Comparison of ENCODE assay signal across 30 mouse cellular contexts in genomic region chr3:157732136-157732940, GRCm38 (mm10).
DNase-seq lines count a peak whose midpoint lies in the region; ATAC-seq and TF ChIP-seq lines count a peak whose summit lies in the region.
"Had no signal": no experiment of that assay in that cellular context is flagged by ENCODE, and none has a peak within 500 bp of the region (broad histone marks: within the 10 kb centered on the region; RNA-seq: fewer than 3 reads in every experiment).

No protein-coding gene starts in this region.

- no peak overlapping the region for H3K4me3 ChIP-seq in hindbrain, embryonic 12.5 days
- H3K4me3 ChIP-seq in hindbrain, postnatal 0 days (ENCODE audit: low read length), result no peak overlapping the region
- H3K4me3 ChIP-seq in midbrain, postnatal 0 days (ENCODE audit: low read depth, low read length), result no peak overlapping the region
- H3K4me3 ChIP-seq in midbrain, embryonic 16.5 days (ENCODE audit: low read depth, low read length), result no peak overlapping the region
- no peak overlapping the region for H3K4me3 ChIP-seq in forebrain, embryonic 14.5 days (ENCODE audit: low read depth, low read length)
- no peak overlapping the region for H3K4me3 ChIP-seq in neural tube, embryonic 14.5 days (ENCODE audit: low read depth, low read length)
- H3K4me3 ChIP-seq: embryonic facial prominence, embryonic 13.5 days; heart, embryonic 10.5 days; heart, embryonic 15.5 days; limb, embryonic 10.5 days; limb, embryonic 15.5 days; liver, embryonic 13.5 days; megakaryocyte, embryonic 14.5 days had no signal

- 0 out of 2 replicates have a peak, but pooled peaks have one; percentile 50 for ATAC-seq in hindbrain, embryonic 12.5 days (ENCODE audit: low FRiP score)
- no peak for ATAC-seq in hindbrain, postnatal 0 days
- no peak for ATAC-seq in midbrain, postnatal 0 days (ENCODE audit: low FRiP score)
- no peak for ATAC-seq in midbrain, embryonic 16.5 days
- ATAC-seq in forebrain, embryonic 14.5 days, result peak; percentile 87
- ATAC-seq in neural tube, embryonic 14.5 days (ENCODE audit: low read depth), result peak; percentile 86
- ATAC-seq: intestine, postnatal 0 days; lung, postnatal 0 days; Patski had no signal

- no peak overlapping the region for H3K9ac ChIP-seq in hindbrain, embryonic 12.5 days
- H3K9ac ChIP-seq in hindbrain, postnatal 0 days (replicated peaks; ENCODE audit: low read length), result no peak overlapping the region
- H3K9ac ChIP-seq in midbrain, postnatal 0 days (replicated peaks; ENCODE audit: low read length, poor library complexity, severe bottlenecking), result no peak overlapping the region
- no peak overlapping the region for H3K9ac ChIP-seq in midbrain, embryonic 16.5 days (ENCODE audit: low read depth, low read length)
- H3K9ac ChIP-seq in forebrain, embryonic 14.5 days (ENCODE audit: low read length), result no peak overlapping the region
- H3K9ac ChIP-seq in neural tube, embryonic 14.5 days (replicated peaks; ENCODE audit: low read depth, low read length), result no peak overlapping the region
- H3K9ac ChIP-seq: embryonic facial prominence, embryonic 13.5 days; heart, embryonic 15.5 days; limb, embryonic 15.5 days; liver, embryonic 13.5 days had no signal

- WGBS in hindbrain, embryonic 12.5 days, result 66% methylated on average over 4 of the region's 4 CpGs
- 51% methylated on average over 4 of the region's 4 CpGs for WGBS in hindbrain, postnatal 0 days
- 71% methylated on average over 4 of the region's 4 CpGs for WGBS in midbrain, postnatal 0 days
- WGBS in midbrain, embryonic 16.5 days, result 53% methylated on average over 4 of the region's 4 CpGs
- WGBS in forebrain, embryonic 14.5 days, result 13% methylated on average over 4 of the region's 4 CpGs
- 50% methylated on average over 4 of the region's 4 CpGs for WGBS in neural tube, embryonic 14.5 days

- no peaks in the 10 kb centered on the region for H3K36me3 ChIP-seq in hindbrain, embryonic 12.5 days
- no peaks in the 10 kb centered on the region for H3K36me3 ChIP-seq in hindbrain, postnatal 0 days (ENCODE audit: insufficient read depth, low read length)
- H3K36me3 ChIP-seq in midbrain, postnatal 0 days (ENCODE audit: insufficient read depth, low read length), result no peaks in the 10 kb centered on the region
- H3K36me3 ChIP-seq in midbrain, embryonic 16.5 days (ENCODE audit: control insufficient read depth, insufficient read depth, low read length), result no peaks in the 10 kb centered on the region
- no peaks in the 10 kb centered on the region for H3K36me3 ChIP-seq in forebrain, embryonic 14.5 days (ENCODE audit: control insufficient read depth, insufficient read depth, low read length)
- H3K36me3 ChIP-seq in neural tube, embryonic 14.5 days (ENCODE audit: control insufficient read depth, insufficient read depth, low read length), result no peaks in the 10 kb centered on the region
- H3K36me3 ChIP-seq: embryonic facial prominence, embryonic 13.5 days; heart, embryonic 10.5 days; heart, embryonic 15.5 days; limb, embryonic 10.5 days; limb, embryonic 15.5 days; liver, embryonic 13.5 days had no signal

- DNase-seq in hindbrain, postnatal 0 days (ENCODE audit: low spot score), result no peak
- DNase-seq in midbrain, postnatal 0 days (ENCODE audit: low spot score), result peak; percentile 15
- DNase-seq in forebrain, embryonic 14.5 days (ENCODE audit: low spot score), result peak; percentile 74
- DNase-seq in cerebellum, postnatal 25 days, result no peak
- no peak for DNase-seq in spleen, adult 18-20 months
- DNase-seq: adrenal gland, postnatal 10 days; cerebellum, adult 11 months; cerebellum, adult 9-10 months; gastrocnemius, postnatal 25 days; heart, adult 11 months; kidney, postnatal 14 days; layer of hippocampus, adult 9-11 months; liver, embryonic 13.5 days; lung, adult 18-20 months; lung, postnatal 4 days; thymus, adult 18-20 months; thymus, postnatal 25 days had no signal

- H3K4me1 ChIP-seq in hindbrain, embryonic 12.5 days, result no peaks in the 10 kb centered on the region
- no peaks in the 10 kb centered on the region for H3K4me1 ChIP-seq in hindbrain, postnatal 0 days (ENCODE audit: insufficient read depth, low read length)
- H3K4me1 ChIP-seq in midbrain, postnatal 0 days (ENCODE audit: insufficient read depth, low read length), result no peaks in the 10 kb centered on the region
- no peaks in the 10 kb centered on the region for H3K4me1 ChIP-seq in midbrain, embryonic 16.5 days (ENCODE audit: control insufficient read depth, insufficient read depth, low read length)
- H3K4me1 ChIP-seq in forebrain, embryonic 14.5 days (ENCODE audit: control insufficient read depth, insufficient read depth, low read length), result no peaks in the 10 kb centered on the region
- no peaks in the 10 kb centered on the region for H3K4me1 ChIP-seq in neural tube, embryonic 14.5 days (ENCODE audit: control insufficient read depth, insufficient read depth, low read length)
- H3K4me1 ChIP-seq: embryonic facial prominence, embryonic 13.5 days; heart, embryonic 10.5 days; heart, embryonic 15.5 days; limb, embryonic 10.5 days; limb, embryonic 15.5 days; liver, embryonic 13.5 days had no signal

- TF ChIP-seq CTCF in hindbrain, postnatal 0 days (IDR thresholded peaks at IDR 0.05; ENCODE audit: low read depth), result no peak
- no peak for TF ChIP-seq CTCF in midbrain, postnatal 0 days (IDR thresholded peaks at IDR 0.05)

- H3K27ac ChIP-seq in hindbrain, embryonic 12.5 days, result no peak overlapping the region
- no peak overlapping the region for H3K27ac ChIP-seq in hindbrain, postnatal 0 days
- H3K27ac ChIP-seq in midbrain, postnatal 0 days (ENCODE audit: low read depth, low read length), result no peak overlapping the region
- H3K27ac ChIP-seq in midbrain, embryonic 16.5 days (ENCODE audit: low read length), result no peak overlapping the region
- no peak overlapping the region for H3K27ac ChIP-seq in forebrain, embryonic 14.5 days (ENCODE audit: low read depth, low read length)
- H3K27ac ChIP-seq in neural tube, embryonic 14.5 days (ENCODE audit: low read depth, low read length), result no peak overlapping the region
- H3K27ac ChIP-seq: embryonic facial prominence, embryonic 13.5 days; heart, embryonic 10.5 days; heart, embryonic 15.5 days; limb, embryonic 10.5 days; limb, embryonic 15.5 days; liver, embryonic 13.5 days; stomach, postnatal 0 days had no signal

- no peaks in the 10 kb centered on the region for H3K9me3 ChIP-seq in hindbrain, embryonic 12.5 days (replicated peaks)
- no peaks in the 10 kb centered on the region for H3K9me3 ChIP-seq in hindbrain, postnatal 0 days (ENCODE audit: low read length)
- H3K9me3 ChIP-seq in midbrain, postnatal 0 days (ENCODE audit: low read length), result no peaks in the 10 kb centered on the region
- H3K9me3 ChIP-seq in midbrain, embryonic 16.5 days (replicated peaks; ENCODE audit: control insufficient read depth, low read length, poor library complexity, severe bottlenecking), result no peaks in the 10 kb centered on the region
- H3K9me3 ChIP-seq in forebrain, embryonic 14.5 days (replicated peaks; ENCODE audit: control insufficient read depth, low read length), result no peaks in the 10 kb centered on the region
- no peaks in the 10 kb centered on the region for H3K9me3 ChIP-seq in neural tube, embryonic 14.5 days (ENCODE audit: control insufficient read depth, low read length)
- H3K9me3 ChIP-seq: embryonic facial prominence, embryonic 13.5 days; heart, embryonic 10.5 days; heart, embryonic 15.5 days; limb, embryonic 10.5 days; limb, embryonic 15.5 days; liver, embryonic 13.5 days; megakaryocyte, embryonic 14.5 days had no signal

- H3K4me2 ChIP-seq in hindbrain, embryonic 12.5 days (replicated peaks), result no peak overlapping the region
- no peak overlapping the region for H3K4me2 ChIP-seq in hindbrain, postnatal 0 days (ENCODE audit: low read depth, low read length)
- no peak overlapping the region for H3K4me2 ChIP-seq in midbrain, postnatal 0 days (ENCODE audit: low read depth, low read length, poor library complexity, severe bottlenecking)
- no peak overlapping the region for H3K4me2 ChIP-seq in midbrain, embryonic 16.5 days (ENCODE audit: low read length)
- no peak overlapping the region for H3K4me2 ChIP-seq in forebrain, embryonic 14.5 days (ENCODE audit: low read length)
- no peak overlapping the region for H3K4me2 ChIP-seq in neural tube, embryonic 14.5 days (ENCODE audit: low read depth, low read length)
- H3K4me2 ChIP-seq: embryonic facial prominence, embryonic 13.5 days; heart, embryonic 15.5 days; limb, embryonic 15.5 days; liver, embryonic 13.5 days had no signal

- H3K27me3 ChIP-seq in hindbrain, embryonic 12.5 days, result no peaks in the 10 kb centered on the region
- H3K27me3 ChIP-seq in hindbrain, postnatal 0 days (ENCODE audit: insufficient read depth, low read length), result no peaks in the 10 kb centered on the region
- no peaks in the 10 kb centered on the region for H3K27me3 ChIP-seq in midbrain, postnatal 0 days (ENCODE audit: insufficient read depth, low read length)
- no peaks in the 10 kb centered on the region for H3K27me3 ChIP-seq in midbrain, embryonic 16.5 days (ENCODE audit: control insufficient read depth, insufficient read depth, low read depth, low read length)
- H3K27me3 ChIP-seq in forebrain, embryonic 14.5 days (replicated peaks; ENCODE audit: control insufficient read depth, insufficient read depth, low read length), result no peaks in the 10 kb centered on the region
- H3K27me3 ChIP-seq in neural tube, embryonic 14.5 days (ENCODE audit: control insufficient read depth, insufficient read depth, low read length), result no peaks in the 10 kb centered on the region
- H3K27me3 ChIP-seq: embryonic facial prominence, embryonic 13.5 days; heart, embryonic 15.5 days; limb, embryonic 15.5 days; liver, embryonic 13.5 days; Patski had no signal

Comparison
In these comparisons a context has a peak if more than half of its experiments do, and no peak if none do; other contexts are left out.
1. ATAC-seq: peak in hindbrain, embryonic 12.5 days (single experiment), forebrain, embryonic 14.5 days (single experiment) and neural tube, embryonic 14.5 days (single experiment); none in hindbrain, postnatal 0 days (single experiment), midbrain, postnatal 0 days (single experiment) and midbrain, embryonic 16.5 days (single experiment).
2. DNase-seq: peak in midbrain, postnatal 0 days (single experiment) and forebrain, embryonic 14.5 days (single experiment); none in hindbrain, postnatal 0 days (single experiment), cerebellum, postnatal 25 days (0 of 2) and spleen, adult 18-20 months (0 of 2).